Mouse (Mus musculus): ENCODE data around the gene Snx14. TPM values are rescaled to one million over a fixed set of nuclear protein-coding genes. Genes with fewer than 3 reads are reported as not detected.

The Snx14 gene
- polyA plus RNA-seq, 1 experiment from 2014 or later: 20.3 TPM

DNA sequence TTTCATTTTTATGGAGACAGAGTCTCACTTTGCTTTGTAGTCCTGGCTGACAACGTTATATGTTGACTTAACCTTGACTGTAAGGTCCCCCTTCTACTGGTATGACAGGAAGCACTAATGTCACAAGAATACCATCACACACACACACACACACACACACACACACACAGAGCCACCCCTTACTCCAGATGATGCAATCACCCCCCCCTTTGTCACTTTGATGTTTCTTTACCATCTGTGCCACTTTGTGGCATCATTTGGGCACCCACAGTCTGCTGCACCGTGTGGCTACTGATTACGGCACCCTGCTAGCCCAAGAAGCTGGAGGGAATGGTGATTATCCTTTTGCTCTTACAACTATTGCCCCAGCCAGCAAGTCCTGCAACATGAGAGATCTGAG lies 81.6 kb downstream of the Snx14 start:
- Histone ChIP-seq H3K27ac (no peak overlapping the region), H3K27me3 (ENCODE audit: poor library complexity, severe bottlenecking) (no peaks in the 10 kb centered on the region), H3K4me1 (peaks cover 20% of the 10 kb centered on the region), H3K36me3 (replicated peaks) (no peaks in the 10 kb centered on the region), H3K4me3 (no peak overlapping the region), H3K9me3 (no peaks in the 10 kb centered on the region)
- no peak for DNase-seq (ENCODE audit: extremely low spot score, low spot score)
- WGBS: 80% methylated on average over 3 of the region's 3 CpGs

DNA sequence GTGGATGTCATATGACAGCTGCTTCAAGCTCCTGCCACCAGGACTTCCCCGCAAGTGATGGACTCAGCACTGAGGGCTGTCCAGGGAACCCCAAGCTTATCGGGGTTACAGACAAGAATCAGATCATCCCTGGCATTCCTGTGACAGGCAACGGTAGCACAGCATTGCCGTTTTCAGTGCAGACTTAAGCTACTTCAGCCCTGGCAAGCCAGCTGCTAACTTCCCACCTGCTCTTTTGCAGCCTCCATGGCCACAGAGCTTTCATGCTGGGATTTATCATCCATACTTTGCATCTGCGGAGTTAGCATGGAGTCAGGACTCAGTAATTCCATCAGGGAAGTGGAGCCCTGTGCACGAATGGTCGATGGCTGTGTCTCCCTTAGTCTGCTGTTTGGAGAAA lies 85.3 kb downstream of the Snx14 start:
- H3K27me3 ChIP-seq (ENCODE audit: poor library complexity, severe bottlenecking): no peaks in the 10 kb centered on the region
- H3K4me1 ChIP-seq: peaks cover 8% of the 10 kb centered on the region
- H3K36me3 ChIP-seq (replicated peaks): no peaks in the 10 kb centered on the region
- DNase-seq (ENCODE audit: extremely low spot score, low spot score): no peak
- no peak overlapping the region for H3K4me3 ChIP-seq
- WGBS: 89% methylated on average over 7 of the region's 7 CpGs
- H3K27ac ChIP-seq: no peak overlapping the region
- H3K9me3 ChIP-seq: no peaks in the 10 kb centered on the region

DNA sequence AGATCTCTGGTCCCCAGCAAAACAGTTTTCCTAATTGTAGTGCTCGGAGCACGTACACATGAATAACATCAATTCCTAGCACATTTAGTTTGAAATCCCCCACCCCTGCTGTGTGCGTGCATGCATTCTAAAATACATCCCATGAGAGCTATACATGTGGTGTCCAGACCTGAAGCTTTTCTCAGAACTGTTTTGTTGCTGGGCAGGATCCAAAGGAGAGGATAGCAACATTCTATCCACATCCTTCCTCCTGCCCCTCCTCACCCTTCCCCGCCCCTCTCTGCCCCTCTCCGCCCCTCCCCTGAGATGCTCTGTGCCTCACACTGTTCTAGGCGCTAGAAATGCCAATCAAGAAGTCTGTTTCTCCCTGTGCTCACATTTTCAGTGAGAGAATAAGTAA lies 86.0 kb downstream of the Snx14 start:
- Histone ChIP-seq H3K4me1 (peaks cover 8% of the 10 kb centered on the region), H3K27me3 (ENCODE audit: poor library complexity, severe bottlenecking) (no peaks in the 10 kb centered on the region), H3K4me3 (no peak overlapping the region), H3K27ac (no peak overlapping the region), H3K36me3 (replicated peaks) (no peaks in the 10 kb centered on the region), H3K9me3 (no peaks in the 10 kb centered on the region)
- 82% methylated on average over 6 of the region's 6 CpGs for WGBS
- no peak for DNase-seq (ENCODE audit: extremely low spot score, low spot score)

DNA sequence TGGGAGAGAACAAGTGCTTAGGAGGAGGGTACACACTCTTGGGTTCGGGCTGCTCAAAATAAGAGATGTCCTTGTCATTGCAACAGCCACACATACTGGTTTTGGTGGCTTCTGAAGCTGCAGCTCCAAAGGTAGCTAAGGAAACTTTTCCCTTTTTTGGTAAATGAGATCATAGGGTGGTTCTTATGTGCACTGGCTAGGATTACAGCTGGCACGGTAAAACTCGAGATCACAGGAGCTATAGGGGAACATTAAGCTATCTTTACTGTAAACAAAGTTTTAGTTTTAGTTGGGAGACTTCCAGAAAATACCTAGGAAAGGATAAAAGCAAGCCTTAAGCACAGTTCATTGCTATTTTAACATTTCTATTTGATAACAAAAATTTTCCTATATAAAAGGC lies 87.6 kb downstream of the Snx14 start:
- 82% methylated on average over 3 of the region's 3 CpGs for WGBS

DNA sequence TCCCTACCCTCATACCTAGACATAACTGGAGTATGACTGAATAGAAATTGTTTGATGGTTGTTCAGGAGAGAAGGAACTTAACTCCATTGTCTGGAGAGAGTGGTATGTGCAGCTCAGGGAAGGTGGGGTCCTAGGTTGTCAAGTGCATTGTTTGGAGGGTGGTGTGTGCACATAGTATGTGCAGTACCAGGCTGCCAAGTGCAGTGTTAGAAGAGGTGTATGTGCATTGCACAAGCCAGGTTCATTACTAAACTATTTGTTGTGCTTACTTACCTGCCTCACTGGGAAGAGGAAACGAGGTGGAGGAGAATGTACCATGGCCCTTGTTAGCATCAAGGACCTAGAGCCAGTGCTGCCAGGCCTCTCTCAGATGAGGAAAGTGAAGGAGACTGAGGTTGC lies 88.4 kb downstream of the Snx14 start:
- 78% methylated on average over 1 of the region's 1 CpGs for WGBS
- no peaks in the 10 kb centered on the region for H3K36me3 ChIP-seq (replicated peaks)
- no peak for DNase-seq (ENCODE audit: extremely low spot score, low spot score)

More for the DNA sequence above, 87.6 kb downstream of the Snx14 start:
- H3K27me3 ChIP-seq (ENCODE audit: poor library complexity, severe bottlenecking): no peaks in the 10 kb centered on the region
- no peak for DNase-seq (ENCODE audit: extremely low spot score, low spot score)
- H3K4me3 ChIP-seq: no peak overlapping the region
- H3K4me1 ChIP-seq: peaks cover 8% of the 10 kb centered on the region
- H3K36me3 ChIP-seq (replicated peaks): no peaks in the 10 kb centered on the region
- no peak overlapping the region for H3K27ac ChIP-seq
- no peaks in the 10 kb centered on the region for H3K9me3 ChIP-seq

DNA sequence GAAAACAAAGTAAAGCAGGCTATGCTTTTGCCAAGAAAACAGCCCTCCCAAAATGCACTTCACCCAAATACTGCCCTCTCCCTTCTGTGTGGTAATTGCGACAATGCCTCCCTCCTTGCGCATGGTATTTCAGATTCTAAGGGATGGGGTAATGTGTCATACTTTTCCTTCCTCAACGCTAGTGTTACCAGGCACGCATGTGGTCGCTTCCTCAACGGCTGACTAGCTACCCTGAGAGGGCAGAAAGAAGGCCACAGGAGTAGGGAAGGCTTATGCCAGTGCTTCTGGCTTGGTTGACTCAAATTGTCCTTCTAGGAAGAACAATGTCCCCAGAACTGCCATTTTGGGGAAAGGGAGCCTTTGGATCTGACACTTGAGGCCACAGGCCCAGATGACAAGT lies 90.1 kb downstream of the Snx14 start:
- H3K4me1 ChIP-seq: peaks cover 8% of the 10 kb centered on the region
- no peaks in the 10 kb centered on the region for H3K9me3 ChIP-seq
- WGBS: 97% methylated on average over 6 of the region's 6 CpGs

More for the DNA sequence above, 88.4 kb downstream of the Snx14 start:
- Histone ChIP-seq H3K4me3 (no peak overlapping the region), H3K27ac (no peak overlapping the region), H3K4me1 (peaks cover 8% of the 10 kb centered on the region), H3K9me3 (no peaks in the 10 kb centered on the region), H3K27me3 (ENCODE audit: poor library complexity, severe bottlenecking) (no peaks in the 10 kb centered on the region)

DNA sequence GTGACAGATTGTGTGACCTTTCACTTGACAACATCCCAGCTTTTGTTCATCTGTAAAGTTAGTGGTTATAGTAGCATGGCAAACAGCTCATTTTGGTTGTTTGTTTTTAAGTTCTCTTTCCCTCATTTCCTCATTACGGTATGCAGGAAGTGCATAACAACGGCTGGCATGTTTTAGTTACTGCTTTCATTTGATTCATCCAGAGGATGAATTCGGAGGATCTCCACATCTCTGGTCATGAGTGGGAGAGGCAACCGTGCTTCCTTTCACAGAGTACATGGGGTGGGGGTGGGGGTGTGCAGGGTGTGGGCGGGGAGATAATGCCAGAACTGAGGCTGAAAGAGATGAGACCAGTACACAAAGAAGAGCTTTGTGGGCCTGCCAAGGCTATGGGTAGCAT lies 91.9 kb downstream of the Snx14 start:
- WGBS: 82% methylated on average over 5 of the region's 5 CpGs
- H3K27me3 ChIP-seq (ENCODE audit: poor library complexity, severe bottlenecking): no peaks in the 10 kb centered on the region
- H3K4me1 ChIP-seq: no peaks in the 10 kb centered on the region
- no peak overlapping the region for H3K27ac ChIP-seq
- no peaks in the 10 kb centered on the region for H3K9me3 ChIP-seq
- no peaks in the 10 kb centered on the region for H3K36me3 ChIP-seq (replicated peaks)
- no peak for DNase-seq (ENCODE audit: extremely low spot score, low spot score)
- no peak overlapping the region for H3K4me3 ChIP-seq

More for the DNA sequence above, 90.1 kb downstream of the Snx14 start:
- H3K4me3 ChIP-seq: no peak overlapping the region
- H3K27me3 ChIP-seq (ENCODE audit: poor library complexity, severe bottlenecking): no peaks in the 10 kb centered on the region
- no peak for DNase-seq (ENCODE audit: extremely low spot score, low spot score)
- H3K27ac ChIP-seq: no peak overlapping the region
- H3K36me3 ChIP-seq (replicated peaks): no peaks in the 10 kb centered on the region

DNA sequence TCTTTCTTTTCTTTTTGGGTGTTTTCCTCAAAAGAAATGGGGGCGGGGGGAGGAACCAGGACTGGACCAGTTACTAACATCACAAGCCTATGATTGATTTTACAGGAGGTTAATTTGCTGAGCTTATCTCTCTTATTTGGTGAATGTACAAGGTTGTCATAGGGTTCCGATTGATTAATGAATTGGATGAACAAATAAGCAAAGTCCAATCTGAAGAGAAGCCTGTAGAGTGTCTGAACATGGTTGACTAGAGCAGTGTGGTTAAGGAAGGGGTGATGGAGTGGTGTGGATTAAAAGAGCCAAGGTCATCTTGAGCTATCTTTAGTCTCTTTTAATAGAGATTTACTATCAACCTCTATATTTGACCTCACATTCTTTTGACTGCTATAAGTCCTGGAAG lies 94.3 kb downstream of the Snx14 start:
- 93% methylated on average over 2 of the region's 2 CpGs for WGBS
- DNase-seq (ENCODE audit: extremely low spot score, low spot score): no peak
- H3K27me3 ChIP-seq (ENCODE audit: poor library complexity, severe bottlenecking): no peaks in the 10 kb centered on the region

DNA sequence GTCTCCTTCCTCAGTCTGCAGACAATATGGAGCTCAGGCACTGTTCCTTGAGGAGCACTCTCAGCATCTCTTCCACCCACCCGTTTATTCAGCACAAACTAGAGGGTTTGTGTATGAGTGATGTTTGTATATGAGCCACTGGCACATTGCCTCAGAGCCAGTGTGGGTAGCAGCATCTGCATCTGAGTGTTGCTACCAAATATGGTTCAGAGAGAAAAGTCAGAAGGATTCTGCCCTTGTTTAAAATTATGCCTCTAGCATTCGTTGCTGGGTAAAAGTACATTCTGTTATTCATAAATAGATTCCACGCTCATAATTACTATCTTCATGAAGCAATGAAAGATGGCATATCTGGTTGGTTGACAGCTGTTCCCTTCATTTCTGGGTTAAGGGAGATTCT lies 96.1 kb downstream of the Snx14 start:
- 91% methylated on average over 3 of the region's 3 CpGs for WGBS
- Histone ChIP-seq H3K4me1 (no peaks in the 10 kb centered on the region), H3K9me3 (no peaks in the 10 kb centered on the region), H3K27ac (no peak overlapping the region), H3K27me3 (ENCODE audit: poor library complexity, severe bottlenecking) (no peaks in the 10 kb centered on the region), H3K36me3 (replicated peaks) (no peaks in the 10 kb centered on the region), H3K4me3 (no peak overlapping the region)
- no peak for DNase-seq (ENCODE audit: extremely low spot score, low spot score)

More for the DNA sequence above, 94.3 kb downstream of the Snx14 start:
- H3K4me1 ChIP-seq: no peaks in the 10 kb centered on the region
- no peak overlapping the region for H3K27ac ChIP-seq
- no peak overlapping the region for H3K4me3 ChIP-seq
- H3K9me3 ChIP-seq: no peaks in the 10 kb centered on the region
- H3K36me3 ChIP-seq (replicated peaks): no peaks in the 10 kb centered on the region

DNA sequence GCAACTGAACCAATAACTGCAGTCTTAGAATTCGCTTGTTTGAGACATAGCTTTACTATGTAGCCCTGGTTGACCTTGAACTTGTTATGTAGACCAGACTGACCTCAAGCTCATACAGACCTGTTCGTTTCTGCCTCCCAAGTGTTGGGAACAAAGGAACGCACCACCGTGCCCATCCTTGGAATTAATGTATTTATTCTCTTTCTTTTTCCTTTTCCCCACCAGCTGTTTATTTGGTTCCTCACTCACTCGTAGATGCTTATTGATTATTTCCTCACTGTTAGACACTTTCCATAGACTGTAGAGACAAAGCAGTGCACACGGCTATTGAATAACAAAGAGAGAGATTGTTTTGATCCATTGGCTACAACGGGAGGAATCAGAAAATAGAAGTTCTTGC lies 96.5 kb downstream of the Snx14 start:
- no peaks in the 10 kb centered on the region for H3K9me3 ChIP-seq
- no peak overlapping the region for H3K4me3 ChIP-seq
- no peaks in the 10 kb centered on the region for H3K36me3 ChIP-seq (replicated peaks)
- no peak overlapping the region for H3K27ac ChIP-seq
- H3K4me1 ChIP-seq: no peaks in the 10 kb centered on the region
- no peaks in the 10 kb centered on the region for H3K27me3 ChIP-seq (ENCODE audit: poor library complexity, severe bottlenecking)
- DNase-seq (ENCODE audit: extremely low spot score, low spot score): no peak
- 69% methylated on average over 7 of the region's 7 CpGs for WGBS

DNA sequence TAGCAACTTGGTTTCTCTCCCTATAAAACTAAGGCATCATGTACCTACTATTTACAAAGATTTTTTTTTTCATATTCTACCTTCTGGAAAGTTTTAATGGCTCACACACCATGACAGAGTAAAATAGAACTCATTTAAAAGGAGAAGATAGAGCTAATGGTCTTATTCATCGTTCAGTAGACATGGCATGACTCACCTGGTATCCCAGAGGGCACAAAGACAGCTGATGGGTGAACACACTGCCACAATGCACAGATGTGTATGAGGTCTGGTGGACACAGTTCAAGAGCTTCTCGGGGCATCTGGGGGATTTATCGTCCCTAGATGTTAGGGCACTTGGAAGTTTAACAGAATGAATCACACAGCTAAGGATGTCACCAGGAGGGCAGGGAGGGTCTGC lies 97.9 kb downstream of the Snx14 start:
- Histone ChIP-seq H3K36me3 (replicated peaks) (no peaks in the 10 kb centered on the region), H3K4me3 (no peak overlapping the region), H3K9me3 (no peaks in the 10 kb centered on the region), H3K4me1 (no peaks in the 10 kb centered on the region), H3K27me3 (ENCODE audit: poor library complexity, severe bottlenecking) (no peaks in the 10 kb centered on the region), H3K27ac (no peak overlapping the region)
- DNase-seq (ENCODE audit: extremely low spot score, low spot score): no peak
- WGBS: 90% methylated on average over 3 of the region's 3 CpGs

DNA sequence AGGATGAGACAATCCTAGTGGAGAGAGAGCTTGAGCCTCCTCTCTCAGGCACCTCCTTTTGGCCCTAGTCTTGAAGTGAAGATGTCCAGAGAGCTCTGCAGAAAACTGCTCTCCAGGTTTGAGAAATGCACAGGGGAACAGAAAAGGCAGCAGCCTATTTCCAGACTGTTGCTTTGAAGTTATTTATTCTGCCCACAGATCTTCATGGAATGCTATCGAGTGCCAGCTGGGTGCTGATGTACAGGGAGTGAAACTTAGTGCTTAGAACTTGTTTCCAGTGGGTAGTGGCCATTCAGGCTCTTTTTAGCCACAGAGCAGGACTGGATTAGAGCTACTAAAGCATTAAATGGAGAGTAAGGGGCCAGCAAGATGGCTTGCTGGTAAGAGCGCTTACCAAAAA lies 102.9 kb downstream of the Snx14 start:
- no peak overlapping the region for H3K4me3 ChIP-seq
- H3K27ac ChIP-seq: no peak overlapping the region
- DNase-seq (ENCODE audit: extremely low spot score, low spot score): no peak
- no peaks in the 10 kb centered on the region for H3K36me3 ChIP-seq (replicated peaks)
- H3K27me3 ChIP-seq (ENCODE audit: poor library complexity, severe bottlenecking): peaks cover 37% of the 10 kb centered on the region
- WGBS: 83% methylated on average over 1 of the region's 2 CpGs
- peaks cover 11% of the 10 kb centered on the region for H3K4me1 ChIP-seq
- no peaks in the 10 kb centered on the region for H3K9me3 ChIP-seq

DNA sequence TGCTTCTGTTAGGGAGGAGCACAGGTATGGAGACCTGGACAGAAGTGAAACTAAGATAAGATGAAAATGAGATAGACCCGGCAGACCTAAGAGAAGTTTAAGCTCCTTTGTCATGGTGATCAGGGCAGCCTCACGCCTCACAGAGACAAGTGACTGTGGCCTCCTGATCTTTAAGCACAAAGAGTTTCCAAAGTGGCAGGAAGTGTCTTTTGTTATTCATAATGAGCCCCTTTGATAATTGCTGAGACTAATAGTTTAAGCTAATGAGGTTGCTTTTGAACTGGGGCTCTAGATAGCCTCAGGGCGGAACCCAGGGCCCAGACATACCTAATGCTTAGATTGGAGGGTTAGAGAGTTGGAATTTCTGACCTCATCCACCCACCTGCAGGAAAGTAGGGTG lies 106.3 kb downstream of the Snx14 start:
- DNase-seq (ENCODE audit: extremely low spot score, low spot score): peak; percentile 31
- Histone ChIP-seq H3K27ac (no peak overlapping the region), H3K27me3 (ENCODE audit: poor library complexity, severe bottlenecking) (peaks cover 70% of the 10 kb centered on the region), H3K4me1 (peaks cover 24% of the 10 kb centered on the region), H3K4me3 (peak overlapping the region; percentile 12; the same call in 1 of the 2 replicates), H3K9me3 (no peaks in the 10 kb centered on the region), H3K36me3 (replicated peaks) (no peaks in the 10 kb centered on the region)
- WGBS: 9% methylated on average over 3 of the region's 3 CpGs

DNA sequence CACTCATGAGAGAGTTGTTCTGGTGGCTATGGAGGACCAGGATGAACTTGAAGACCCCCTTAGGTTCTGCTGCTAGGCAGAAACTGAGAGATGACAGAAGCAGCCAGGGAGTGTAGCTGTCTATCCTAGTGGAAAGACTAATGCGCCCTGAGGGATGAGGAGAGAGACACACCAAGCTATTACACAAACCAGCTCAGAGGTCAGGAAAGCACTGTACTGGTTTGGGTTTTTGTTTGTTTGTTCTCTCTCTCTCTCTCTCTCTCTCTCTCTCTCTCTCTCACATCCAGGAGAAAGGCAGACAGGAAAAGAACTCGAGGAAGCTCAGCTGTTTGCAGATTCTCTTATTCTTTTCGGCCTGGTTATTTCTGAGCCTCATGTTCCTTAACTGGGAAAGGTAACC lies 108.4 kb downstream of the Snx14 start:
- 82% methylated on average over 3 of the region's 3 CpGs for WGBS
- Histone ChIP-seq H3K9me3 (no peaks in the 10 kb centered on the region), H3K27me3 (ENCODE audit: poor library complexity, severe bottlenecking) (peaks cover 88% of the 10 kb centered on the region), H3K4me1 (peaks cover 32% of the 10 kb centered on the region), H3K27ac (no peak overlapping the region), H3K4me3 (no peak overlapping the region), H3K36me3 (replicated peaks) (no peaks in the 10 kb centered on the region)
- DNase-seq (ENCODE audit: extremely low spot score, low spot score): no peak

Measured in forebrain, embryonic 10.5 days (tissue).